Mouse (Mus musculus) intestine, embryonic 16.5 days (tissue): ENCODE results near the gene Cpne5. TPM values are rescaled to one million over a fixed set of nuclear protein-coding genes. Genes with fewer than 3 reads are reported as not detected.
"Not testable (repeated sequence)": the region's sequence is repeated elsewhere in the genome, so short reads cannot be mapped to it uniquely, and the experiment has no call there.

ENCODE experiments used
- ATAC-seq: fragments of 200-750 bp; cut with Nextera tagmentation; 2 replicates; pipeline ENCODE4 v1.8.0; 2017; ENCODE audit warnings: moderate TSS enrichment, moderate library complexity
- H3K27ac ChIP-seq: fragments of 300-500 bp; sonication (generic); 2 replicates; pipeline ENCODE4 v1.5.1; 2014; ENCODE audit warnings: mild to moderate bottlenecking, low read length
- H3K27me3 ChIP-seq: fragments of 300-500 bp; sonication (generic); replicated peaks from 2 replicates; pipeline ENCODE4 v1.6.1; 2014; ENCODE audit warnings: low read length, control low read depth, mixed read lengths; ENCODE audit not compliant: control insufficient read depth, insufficient read depth
- H3K36me3 ChIP-seq: fragments of 300-500 bp; sonication (generic); 2 replicates; pipeline ENCODE4 v1.6.1; 2014; ENCODE audit warnings: low read length, control low read depth; ENCODE audit not compliant: control insufficient read depth, insufficient read depth
- H3K4me1 ChIP-seq: fragments of 300-500 bp; sonication (generic); 2 replicates; pipeline ENCODE4 v1.6.1; 2014; ENCODE audit warnings: low read length, control low read depth, mixed read lengths; ENCODE audit not compliant: control insufficient read depth, insufficient read depth
- H3K4me2 ChIP-seq: fragments of 300-500 bp; sonication (generic); 2 replicates; pipeline ENCODE4 v1.6.1; 2014; ENCODE audit warnings: low read depth, low read length, control low read depth
- H3K4me3 ChIP-seq: fragments of 300-500 bp; sonication (generic); 2 replicates; pipeline ENCODE4 v1.5.1; 2014; ENCODE audit warnings: mild to moderate bottlenecking, low read length
- H3K9ac ChIP-seq: fragments of 300-500 bp; sonication (generic); 2 replicates; pipeline ENCODE4 v1.6.1; 2014; ENCODE audit warnings: low read depth, low read length
- H3K9me3 ChIP-seq: fragments of 300-500 bp; sonication (generic); 2 replicates; pipeline ENCODE4 v1.6.1; 2016; ENCODE audit warnings: low read length, control low read depth; ENCODE audit not compliant: control insufficient read depth
- WGBS: fragments of 180-500 bp; shearing (Covaris S2); extraction: QIAGEN DNeasy Blood & Tissue Kit; methylation state at CpG from one replicate; pipeline ENCODE4 v1.1.7; 2014; 5-methylcytosine and 5-hydroxymethylcytosine counted together
- polyA plus RNA-seq: library from polyadenylated mRNA; unstranded; fragments of >200 nt; fragmentation: Nextera tagmentation; extraction: Ambion mirVana; gene quantifications from 2 replicates; pipeline ENCODE4 v1.2.1, GENCODE M21; 2015

The Cpne5 gene
- polyA plus RNA-seq, 1 experiment from 2014 or later = 5.9 TPM

DNA sequence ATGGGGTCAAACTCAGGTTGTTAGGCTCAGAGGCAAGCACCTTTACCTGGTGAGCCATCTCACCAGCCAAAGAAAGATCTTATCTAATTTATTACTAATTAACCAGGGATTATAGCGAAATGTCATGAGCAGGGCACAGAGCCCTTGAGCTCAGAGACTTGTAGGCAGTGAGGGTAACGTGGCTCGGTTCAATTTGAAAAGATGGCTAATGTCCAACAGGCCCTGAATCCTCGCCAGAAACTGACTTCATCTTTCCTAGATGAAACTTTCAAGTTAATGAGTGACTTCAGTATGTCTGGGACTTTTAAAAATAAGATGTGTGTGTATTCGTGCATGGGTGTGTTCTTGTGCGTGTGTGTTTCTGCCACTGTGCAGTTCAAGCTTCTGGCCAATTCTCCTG is 115.2 kb downstream of the Cpne5 start:
- peak overlapping the region; percentile 83 for H3K27ac ChIP-seq
- no peak overlapping the region for H3K4me3 ChIP-seq
- no peaks in the 10 kb centered on the region for H3K27me3 ChIP-seq
- H3K4me1 ChIP-seq = peaks cover 15% of the 10 kb centered on the region
- H3K36me3 ChIP-seq = no peaks in the 10 kb centered on the region
- H3K4me2 ChIP-seq = 0 out of 2 replicates have a peak overlapping the region, but pooled peaks have one; percentile 6
- 31% methylated on average over 6 of the region's 6 CpGs for WGBS
- peak; percentile 51 for ATAC-seq
- H3K9me3 ChIP-seq = no peaks in the 10 kb centered on the region
- no peak overlapping the region for H3K9ac ChIP-seq

DNA sequence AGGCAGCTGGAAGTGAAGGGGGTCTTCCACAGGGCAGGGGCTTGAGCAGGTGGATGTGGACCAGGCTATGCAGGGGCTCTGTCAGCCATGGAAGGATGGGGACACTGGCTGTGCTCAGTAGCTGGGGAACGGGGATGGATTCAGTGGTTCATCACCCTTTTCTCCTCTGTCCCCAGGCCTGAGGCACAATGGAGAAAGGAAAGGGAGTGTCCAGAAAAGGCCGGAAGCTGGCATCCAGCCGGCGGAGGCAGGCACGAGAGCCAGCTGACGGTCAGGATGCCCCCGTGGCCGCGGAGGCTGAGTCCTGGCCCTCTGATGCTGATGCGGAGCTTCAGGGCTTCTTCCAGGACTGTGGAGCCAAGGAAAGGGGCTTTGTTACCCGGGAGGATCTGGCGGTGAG is 117.3 kb downstream of the Cpne5 start:
- WGBS = 62% methylated on average over 12 of the region's 12 CpGs
- H3K9ac ChIP-seq = no peak overlapping the region

DNA sequence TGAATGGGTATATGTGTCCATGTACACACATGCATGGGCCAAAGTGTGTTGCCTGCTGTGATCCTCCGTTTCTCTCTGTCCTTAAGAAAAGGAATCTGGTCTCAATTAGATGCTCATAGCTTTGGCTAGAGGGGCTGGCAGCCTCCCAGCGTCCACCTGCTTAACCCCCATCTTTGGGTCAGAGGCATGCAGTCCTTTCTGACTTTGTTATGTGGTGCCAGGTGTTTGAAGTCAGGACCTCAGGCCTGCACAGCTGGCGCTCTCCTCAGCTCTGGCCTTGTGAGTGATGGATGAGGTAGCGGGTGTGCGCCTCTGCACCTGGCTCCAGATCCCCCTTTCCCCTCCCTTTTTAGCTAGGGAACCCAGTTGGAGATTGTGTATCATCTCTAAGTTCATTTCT is 119.9 kb downstream of the Cpne5 start:
- no peaks in the 10 kb centered on the region for H3K36me3 ChIP-seq
- ATAC-seq = no peak
- WGBS = 45% methylated on average over 5 of the region's 5 CpGs

More for the DNA sequence above, 117.3 kb downstream of the Cpne5 start:
- Histone ChIP-seq H3K4me3 (no peak overlapping the region), H3K27ac (no peak overlapping the region), H3K36me3 (no peaks in the 10 kb centered on the region), H3K4me2 (no peak overlapping the region), H3K27me3 (no peaks in the 10 kb centered on the region), H3K4me1 (peaks cover 15% of the 10 kb centered on the region), H3K9me3 (no peaks in the 10 kb centered on the region)
- ATAC-seq = no peak

DNA sequence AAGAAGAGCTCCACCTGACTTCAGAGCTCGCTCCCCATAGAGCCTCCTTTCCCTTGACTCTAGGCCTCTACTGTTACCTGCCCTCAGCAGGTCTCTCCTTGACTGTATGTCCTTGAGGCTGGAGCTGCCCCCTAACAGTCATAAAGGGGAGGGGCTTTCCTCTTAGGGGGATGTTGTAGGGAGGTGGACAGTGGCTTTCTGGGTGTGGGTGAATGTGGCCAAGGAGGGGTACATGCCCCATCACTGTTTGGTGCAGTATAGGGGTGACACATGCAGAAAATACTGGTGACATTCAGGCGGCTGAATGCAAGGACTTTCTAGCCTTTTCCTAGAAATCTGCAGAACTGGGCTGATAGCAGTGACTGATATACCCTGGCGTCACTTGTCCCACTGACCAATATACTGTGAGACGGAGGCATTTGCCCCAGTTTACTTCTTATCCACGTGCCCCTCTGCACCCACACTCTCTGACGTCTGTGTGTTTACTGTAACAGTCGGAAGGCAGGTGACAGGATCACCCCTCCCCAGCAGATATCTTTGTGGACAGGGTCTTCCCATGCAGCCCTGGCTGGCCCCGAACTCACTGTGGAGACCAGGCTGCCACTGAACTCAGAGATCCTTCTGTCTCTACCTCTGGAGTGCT is 120.8 kb downstream of the Cpne5 start:
- no peak overlapping the region for H3K27ac ChIP-seq
- no peak overlapping the region for H3K4me3 ChIP-seq
- H3K36me3 ChIP-seq = no peaks in the 10 kb centered on the region
- H3K4me2 ChIP-seq = no peak overlapping the region
- WGBS = 70% methylated on average over 8 of the region's 8 CpGs
- ATAC-seq = no peak
- H3K4me1 ChIP-seq = no peaks in the 10 kb centered on the region
- no peaks in the 10 kb centered on the region for H3K9me3 ChIP-seq
- H3K27me3 ChIP-seq = no peaks in the 10 kb centered on the region
- no peak overlapping the region for H3K9ac ChIP-seq

More for the DNA sequence above, 119.9 kb downstream of the Cpne5 start:
- H3K27me3 ChIP-seq = no peaks in the 10 kb centered on the region
- H3K9me3 ChIP-seq = no peaks in the 10 kb centered on the region
- no peak overlapping the region for H3K4me3 ChIP-seq
- peaks cover 6% of the 10 kb centered on the region for H3K4me1 ChIP-seq
- H3K27ac ChIP-seq = no peak overlapping the region
- H3K4me2 ChIP-seq = no peak overlapping the region
- H3K9ac ChIP-seq = no peak overlapping the region

DNA sequence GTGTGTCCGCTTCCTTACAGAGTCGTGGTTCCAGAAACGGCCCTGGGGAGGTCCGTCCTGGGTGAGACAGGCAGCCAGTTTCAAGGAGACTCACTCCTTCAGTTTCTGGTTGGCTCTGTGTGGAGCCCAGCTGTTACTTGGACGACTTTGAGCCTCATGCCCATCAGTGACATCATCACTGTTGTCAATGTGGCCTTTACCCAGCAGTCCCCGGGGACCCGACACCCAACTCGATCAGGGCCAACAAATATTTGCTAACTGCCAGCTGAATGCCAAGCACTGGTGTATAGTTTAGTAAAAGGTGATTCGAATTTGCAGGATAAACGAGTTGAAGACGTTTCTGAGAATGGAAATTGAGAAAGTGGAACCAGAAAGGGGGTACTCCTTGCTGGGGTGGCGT is 121.9 kb downstream of the Cpne5 start:
- no peak overlapping the region for H3K4me3 ChIP-seq
- H3K4me1 ChIP-seq = no peaks in the 10 kb centered on the region
- H3K27ac ChIP-seq = no peak overlapping the region
- H3K36me3 ChIP-seq = no peaks in the 10 kb centered on the region
- H3K9ac ChIP-seq = no peak overlapping the region
- H3K9me3 ChIP-seq = no peaks in the 10 kb centered on the region
- no peak overlapping the region for H3K4me2 ChIP-seq
- ATAC-seq = no peak
- H3K27me3 ChIP-seq = no peaks in the 10 kb centered on the region
- WGBS = 74% methylated on average over 12 of the region's 12 CpGs

DNA sequence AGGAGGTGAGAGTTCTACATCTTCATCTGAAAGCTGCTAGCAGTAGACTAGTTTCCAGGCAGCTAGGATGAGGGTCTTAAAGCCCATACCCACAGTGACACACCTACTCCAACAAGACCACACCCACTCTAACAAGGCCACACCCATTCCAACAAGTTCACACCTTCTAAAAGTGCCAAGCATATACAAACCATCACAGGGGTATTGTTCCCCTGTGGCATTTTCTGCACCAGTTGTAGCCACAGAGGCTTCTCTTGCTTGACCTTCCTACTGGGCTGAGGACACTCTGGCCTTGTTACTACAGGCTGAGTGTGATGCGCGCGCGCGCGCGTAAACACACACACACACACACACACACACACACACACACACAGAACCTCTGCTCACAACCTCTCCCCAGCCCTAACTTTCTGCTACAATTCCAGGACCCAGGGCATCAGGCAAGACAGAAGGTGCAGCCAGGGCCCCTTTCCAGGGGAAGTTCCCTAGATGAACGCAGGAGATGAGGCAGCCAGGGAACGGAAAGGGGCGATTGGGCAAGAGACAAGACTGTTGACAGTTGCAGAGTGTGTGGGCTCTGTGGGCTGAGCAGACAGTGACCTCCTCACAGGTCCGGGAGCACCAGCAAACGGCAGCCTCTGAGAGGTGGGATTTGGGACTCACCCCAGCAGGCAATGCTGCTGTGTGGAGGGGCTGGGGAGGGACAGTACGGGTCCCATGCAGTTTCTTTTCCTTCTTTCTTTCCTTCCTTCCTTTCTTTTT is 124.2 kb downstream of the Cpne5 start, which contains the start of gene Rab44:
Gene Rab44, plus strand, starts transcription at position 555 of the 762 bp plus-strand sequence.
- Histone ChIP-seq H3K27ac (no peak within 1 kb of the TSS), H3K4me3 (no peak within 1 kb of the TSS), H3K9me3 (no peaks in the 10 kb centered on the region), H3K36me3 (no peaks in the 10 kb centered on the region), H3K27me3 (no peaks in the 10 kb centered on the region), H3K4me2 (no peak within 1 kb of the TSS), H3K4me1 (no peaks in the 10 kb centered on the region), H3K9ac (no peak within 1 kb of the TSS)
- no peak for ATAC-seq
- 82% methylated on average over 13 of the region's 13 CpGs for WGBS

DNA sequence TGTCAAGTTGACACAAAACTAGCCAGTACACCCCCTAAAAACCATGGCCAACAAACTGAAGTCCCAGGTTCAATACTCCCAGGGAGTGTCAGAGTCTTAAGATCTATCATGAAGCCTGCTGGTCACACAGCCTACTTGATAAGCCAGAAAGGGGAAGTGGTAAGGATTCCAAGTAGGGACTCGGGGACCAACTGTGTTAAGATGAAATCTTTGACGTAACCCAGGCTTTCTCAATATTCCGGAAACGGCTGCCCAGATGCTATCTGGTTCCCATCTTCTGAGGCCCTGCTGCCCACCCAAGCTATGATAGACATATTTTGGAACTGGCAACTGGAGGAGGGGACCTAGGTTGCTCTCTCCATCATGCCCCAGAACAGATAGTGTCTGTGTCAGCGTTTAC is 126.6 kb downstream of the Cpne5 start:
- H3K27me3 ChIP-seq = no peaks in the 10 kb centered on the region
- no peak overlapping the region for H3K4me2 ChIP-seq
- H3K9me3 ChIP-seq = no peaks in the 10 kb centered on the region
- H3K27ac ChIP-seq = no peak overlapping the region
- 65% methylated on average over 5 of the region's 5 CpGs for WGBS
- H3K4me1 ChIP-seq = no peaks in the 10 kb centered on the region
- H3K9ac ChIP-seq = no peak overlapping the region
- ATAC-seq = no peak
- no peak overlapping the region for H3K4me3 ChIP-seq
- no peaks in the 10 kb centered on the region for H3K36me3 ChIP-seq

DNA sequence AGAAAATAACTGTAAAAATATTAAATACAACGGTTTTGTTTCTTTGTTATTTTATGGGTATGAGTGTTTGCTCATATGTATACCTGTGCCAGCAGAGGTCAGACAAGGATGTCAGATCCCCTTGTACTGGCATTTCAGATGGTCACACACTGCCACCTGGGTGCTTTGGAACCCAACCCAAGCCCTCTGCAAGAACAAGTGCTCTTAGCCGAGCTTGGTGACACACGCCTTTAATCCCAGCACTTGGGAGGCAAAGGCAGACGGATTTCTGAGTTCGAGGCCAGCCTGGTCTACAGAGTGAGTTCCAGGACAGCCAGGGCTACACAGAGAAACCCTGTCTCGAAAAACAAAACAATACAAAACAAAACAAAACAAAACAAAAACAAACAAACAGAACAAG is 127.6 kb downstream of the Cpne5 start:
- WGBS = 81% methylated on average over 6 of the region's 6 CpGs
- not testable (repeated sequence) for H3K9me3 ChIP-seq, ATAC-seq, H3K4me1 ChIP-seq, H3K36me3 ChIP-seq, H3K4me2 ChIP-seq, H3K27ac ChIP-seq, H3K4me3 ChIP-seq, H3K27me3 ChIP-seq, H3K9ac ChIP-seq
